Mouse (Mus musculus) layer of hippocampus, postnatal 10 days (tissue): Measurements from ENCODE around the gene Lrrc1. TPM values are rescaled to one million over a fixed set of nuclear protein-coding genes. Genes with fewer than 3 reads are reported as not detected.

ENCODE experiments used
- DNase-seq, 2 experiments: peaks; one replicate each; pipeline ENCODE4 v3.0.0; 2021; ENCODE audit warnings: low spot score in 2 of 2
- total RNA-seq, 2 experiments: library from RNA; stranded (reverse); gene quantifications; 2 replicates each; pipeline ENCODE4 v1.2.3; 2021

Gene Lrrc1
- total RNA-seq, 2 experiments from 2014 or later: 7.4 to 9.2 TPM

DNA sequence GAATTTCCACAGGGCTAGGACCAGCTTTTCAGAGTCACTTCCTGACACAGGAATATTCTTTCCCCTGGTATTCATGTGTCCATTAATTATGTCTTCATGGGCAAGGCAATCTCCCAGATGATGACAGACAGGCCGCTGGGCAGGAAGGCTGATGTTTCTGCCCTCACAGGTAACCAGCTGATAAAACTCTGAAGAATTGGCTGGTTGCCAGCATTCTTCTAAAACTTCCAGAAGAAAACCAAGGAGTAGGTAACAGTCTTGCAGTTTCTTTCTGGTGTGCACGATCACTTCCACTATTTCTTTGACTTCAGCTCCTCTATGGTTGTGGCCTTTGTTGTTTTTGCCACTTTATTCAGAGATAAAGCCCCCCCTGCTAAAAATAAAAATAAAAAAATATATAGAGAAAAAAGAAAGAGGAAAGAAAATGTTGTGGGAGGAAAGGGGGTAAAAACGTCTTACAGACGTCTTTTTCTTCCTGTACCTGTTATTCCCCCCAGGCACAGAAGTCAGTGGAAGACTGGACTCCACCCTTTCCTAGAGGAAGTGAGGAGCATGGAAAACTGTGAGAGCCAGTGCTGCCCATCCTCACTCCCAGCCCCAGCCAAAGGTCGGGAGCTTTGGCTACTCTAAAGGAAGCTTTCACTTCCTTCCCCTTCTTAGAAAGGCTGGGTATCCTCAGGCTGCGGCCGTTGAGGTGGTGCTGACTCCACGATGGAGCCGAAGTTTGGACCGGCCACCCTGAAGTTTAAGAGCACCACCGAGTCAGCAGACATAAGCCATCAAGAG, 115.2 kb downstream of the Lrrc1 start:
- DNase-seq: no peak

DNA sequence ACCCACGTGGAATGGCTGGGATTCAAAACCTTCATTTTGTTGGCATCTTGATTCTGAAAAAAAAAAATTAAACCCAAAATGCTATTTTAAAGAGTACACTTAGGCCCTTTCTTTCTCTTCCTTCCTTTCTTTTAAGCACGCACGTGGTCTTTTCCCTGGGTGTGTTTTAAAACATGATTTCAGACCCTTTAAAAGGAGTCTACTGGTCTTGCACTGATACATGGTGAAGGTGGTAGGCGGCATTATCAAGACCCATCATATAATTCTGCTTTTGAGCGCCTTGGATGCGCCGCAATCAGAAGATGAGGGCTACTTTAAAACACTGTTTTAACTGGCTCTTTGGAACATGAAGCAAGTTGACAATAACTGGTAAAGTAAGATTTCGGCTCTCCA, 115.9 kb downstream of the Lrrc1 start:
- DNase-seq: no peak

- no peak for DNase-seq
Observed at GRCm38 (mm10) chr9:77428115-77428747, 116.4 kb downstream of the Lrrc1 start.

GRCm38 (mm10) chr9:77427292-77428114, 117.2 kb downstream of the Lrrc1 start:
- DNase-seq: no peak

DNA sequence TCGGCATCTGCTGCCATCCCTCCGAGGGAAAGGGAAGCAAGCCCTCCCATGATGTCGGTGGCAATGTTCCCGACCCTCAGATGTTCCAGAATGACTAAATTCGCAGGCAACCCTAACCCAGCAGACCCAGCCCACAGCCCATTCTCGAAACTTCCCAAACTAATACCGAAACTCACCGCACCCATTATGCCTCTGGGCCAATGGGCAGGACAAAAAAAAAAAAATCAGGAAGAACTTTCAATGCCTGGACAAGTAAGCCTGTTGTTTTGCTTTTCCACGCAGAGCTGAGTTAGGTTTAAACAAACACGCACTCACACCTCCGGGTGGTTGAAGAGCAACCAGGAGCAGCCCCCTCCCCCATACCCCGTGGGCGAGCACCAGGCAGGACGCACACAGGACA, 118.6 kb downstream of the Lrrc1 start:
- no peak for DNase-seq

DNA sequence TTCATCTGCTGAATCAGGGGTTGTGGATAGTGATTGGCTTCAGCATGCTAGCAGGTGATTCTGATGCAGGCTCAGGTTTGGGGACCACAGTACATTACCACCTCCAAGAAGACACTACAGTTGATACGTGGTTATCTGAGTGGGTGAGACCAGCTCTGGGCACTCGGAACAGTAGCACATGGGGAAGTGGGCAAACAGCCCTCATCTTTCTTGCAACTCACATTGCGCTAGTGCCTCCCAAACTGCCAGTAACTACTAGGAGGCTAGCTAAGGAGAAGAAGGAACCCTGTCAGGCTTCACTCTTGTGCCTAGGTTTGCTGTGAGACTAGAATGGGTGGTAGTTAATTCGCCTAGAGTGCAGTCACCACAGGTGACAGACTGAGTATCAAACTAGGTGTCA, 119.1 kb downstream of the Lrrc1 start:
- no peak for DNase-seq

- DNase-seq: no peak
Observed at GRCm38 (mm10) chr9:77420200-77420585, 124.5 kb downstream of the Lrrc1 start.

GRCm38 (mm10) chr9:77419501-77420199, 125.0 kb downstream of the Lrrc1 start:
- no peak for DNase-seq

DNA sequence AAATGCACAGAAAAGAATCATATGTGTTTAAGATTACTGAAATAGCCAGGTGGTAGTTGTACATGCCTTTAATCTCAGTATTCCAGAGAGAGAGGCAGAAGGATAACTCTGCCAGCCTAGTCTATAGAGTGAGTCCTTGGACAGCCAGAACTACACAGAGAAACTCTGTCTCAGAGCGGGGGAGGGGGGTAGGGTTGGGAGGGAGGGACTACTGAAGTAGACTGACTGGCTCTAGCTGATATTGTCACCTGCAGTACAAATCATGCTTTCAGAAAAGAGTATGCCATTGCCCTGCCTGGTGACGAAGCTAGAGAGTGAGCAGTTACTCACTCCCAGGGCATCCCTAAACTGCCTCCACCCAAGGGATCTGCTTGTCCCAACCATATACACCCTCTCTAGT, 125.9 kb downstream of the Lrrc1 start:
- no peak for DNase-seq

DNA sequence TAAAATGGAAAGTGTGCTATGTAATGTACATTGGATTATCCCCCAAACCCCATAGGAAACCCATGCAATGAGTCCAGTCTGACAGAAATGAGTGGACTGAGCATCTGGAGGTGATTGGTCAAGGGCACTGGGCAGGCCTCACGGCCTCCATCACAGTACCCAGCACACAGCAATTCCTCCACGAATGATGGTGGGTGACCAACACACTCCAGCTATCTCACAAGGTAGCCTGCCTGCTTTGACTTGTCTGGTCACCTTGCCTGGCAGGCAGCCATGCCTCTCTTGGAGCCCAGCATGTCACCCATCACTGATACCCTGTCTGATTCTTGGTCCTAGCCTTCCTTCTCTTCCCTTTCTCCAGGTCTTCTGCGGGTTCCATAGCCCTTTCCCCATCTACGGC, 128.2 kb downstream of the Lrrc1 start:
- no peak for DNase-seq

DNA sequence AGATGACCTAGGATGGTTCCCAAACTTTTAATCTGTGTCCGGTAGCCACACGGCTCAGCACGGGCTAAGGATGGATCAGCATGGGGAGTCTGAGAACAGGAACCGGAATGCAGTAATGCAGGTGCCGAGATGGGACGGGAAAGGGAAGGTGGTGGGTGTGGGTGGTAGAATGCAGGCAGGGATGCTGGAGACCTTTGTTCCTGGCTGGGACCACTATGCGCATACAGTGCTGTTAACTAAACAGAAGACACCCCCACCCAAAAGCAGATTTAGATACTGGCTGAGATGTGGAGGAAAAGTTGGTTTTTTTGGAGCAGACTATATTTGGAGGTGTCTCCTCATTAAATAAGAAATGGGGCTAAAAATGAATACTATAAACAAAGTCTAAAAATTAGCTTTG, 128.7 kb downstream of the Lrrc1 start:
- no peak for DNase-seq

DNA sequence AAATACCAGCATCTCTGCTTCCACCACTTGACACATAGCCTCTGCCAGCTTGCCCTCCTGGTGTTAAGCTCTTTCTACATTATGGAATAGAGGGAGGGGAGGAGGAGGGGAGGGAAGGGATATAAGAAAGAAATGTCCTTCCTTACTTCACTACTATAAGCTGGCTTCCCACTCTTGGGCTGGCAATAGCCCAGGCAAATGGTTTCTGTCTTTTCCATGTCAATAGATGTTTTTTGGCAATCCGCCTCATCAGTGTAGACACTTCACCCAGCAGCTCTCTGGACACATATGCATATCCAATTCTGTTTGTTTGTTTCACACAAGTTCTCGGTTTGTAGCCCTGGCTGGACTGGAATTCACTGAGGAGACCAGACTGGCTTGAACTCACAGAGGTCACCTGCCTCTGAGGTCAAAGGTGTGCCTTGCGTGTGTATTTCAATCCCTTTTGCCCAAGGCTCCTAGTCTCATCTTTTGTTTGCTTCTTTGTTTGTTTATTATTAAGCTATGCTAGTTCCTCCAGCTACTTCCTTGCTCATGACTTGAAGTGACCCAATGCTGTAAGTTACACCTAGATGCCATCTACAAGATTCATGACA, 132.7 kb downstream of the Lrrc1 start:
- no peak for DNase-seq

DNA sequence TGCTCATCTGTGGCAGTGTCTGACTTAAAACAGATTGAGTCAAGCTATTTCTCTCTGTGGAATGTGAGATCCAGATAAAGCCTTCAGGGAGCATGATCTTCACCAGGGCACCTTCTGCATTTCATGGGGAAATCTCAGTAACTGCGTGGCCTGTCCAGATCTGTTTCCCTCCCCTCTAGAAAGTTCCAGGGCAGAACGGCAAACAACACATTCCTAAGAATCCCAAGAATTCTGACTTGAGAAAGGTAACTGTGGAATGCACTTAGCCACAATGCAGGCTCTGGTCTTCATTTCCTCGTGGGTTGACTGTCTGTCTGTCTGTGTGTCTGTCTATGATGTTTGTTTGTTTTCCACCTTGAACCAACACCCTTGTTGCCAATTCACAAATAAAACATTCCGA, 133.7 kb downstream of the Lrrc1 start:
- no peak for DNase-seq

DNA sequence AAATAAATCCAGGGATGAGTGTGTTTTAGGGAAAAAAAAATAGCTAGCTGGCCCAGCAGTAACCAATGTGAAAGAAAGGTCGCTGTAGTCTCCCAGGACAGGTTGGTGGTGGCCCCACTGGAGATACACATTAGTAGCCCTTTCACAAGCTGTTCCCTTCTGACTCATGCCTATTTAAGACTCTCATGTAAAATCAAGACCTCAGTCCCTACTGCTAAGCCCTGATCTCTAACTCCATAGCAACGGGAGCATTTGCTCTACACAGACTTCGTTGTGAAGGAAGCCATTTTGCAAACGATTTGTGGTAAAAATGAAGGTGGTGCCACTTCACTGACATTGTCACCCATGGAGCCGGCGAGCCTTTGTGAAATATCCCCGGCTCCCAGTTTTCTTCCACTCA, 134.1 kb downstream of the Lrrc1 start:
- DNase-seq: no peak

DNA sequence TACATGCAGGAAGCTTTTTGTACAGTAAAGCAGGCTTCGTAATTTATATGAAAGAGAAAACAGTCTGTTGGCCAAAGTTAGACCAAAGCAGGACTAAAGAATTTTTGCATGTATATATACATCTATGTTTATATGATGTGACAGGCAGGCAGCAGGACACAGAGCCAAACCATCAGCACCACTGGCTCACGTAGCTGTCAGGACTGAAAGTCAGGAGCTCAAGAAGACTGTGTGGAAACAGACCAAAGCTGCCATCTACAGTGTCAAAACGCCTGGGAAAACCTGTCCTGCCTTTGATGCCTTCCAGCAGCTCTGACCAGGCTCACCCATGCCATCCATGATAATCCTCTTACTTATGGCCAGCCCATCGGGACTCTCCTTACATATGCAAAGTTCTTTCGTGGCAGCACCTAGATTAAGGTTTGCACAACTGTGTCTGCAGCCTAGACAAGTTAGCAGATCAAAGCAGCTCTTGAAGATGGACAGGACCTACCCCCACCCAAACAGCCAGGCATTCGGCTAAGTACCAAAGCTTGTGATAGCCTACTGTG, 136.5 kb downstream of the Lrrc1 start:
- no peak for DNase-seq

GRCm38 (mm10) chr9:77406906-77407305, 137.8 kb downstream of the Lrrc1 start:
- DNase-seq: peak; percentile 35 to 37

GRCm38 (mm10) chr9:77404458-77404857, 140.2 kb downstream of the Lrrc1 start:
- DNase-seq: no peak

- DNase-seq: no peak
Observed at GRCm38 (mm10) chr9:77403961-77404360, 140.7 kb downstream of the Lrrc1 start.

DNA sequence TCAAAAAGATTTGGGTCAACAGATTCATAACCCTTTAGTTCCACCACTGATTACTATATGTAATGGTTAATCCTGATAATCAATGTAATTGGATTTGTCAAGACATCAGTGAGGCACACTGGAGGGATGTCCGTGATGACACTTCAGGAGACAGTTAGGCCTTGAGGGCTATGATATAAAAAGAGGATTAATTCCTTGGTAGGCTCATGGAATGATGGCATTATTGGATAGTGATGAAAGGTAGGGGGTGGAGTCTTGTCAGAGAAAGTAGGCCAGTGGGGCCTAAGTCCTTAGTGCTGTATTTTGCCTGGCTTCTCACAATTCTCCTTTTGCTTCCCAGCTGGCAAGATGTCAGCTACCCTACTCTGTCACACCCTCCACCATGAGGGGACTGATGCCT, 141.7 kb downstream of the Lrrc1 start:
- DNase-seq: no peak

GRCm38 (mm10) chr9:77399801-77400200, 144.9 kb downstream of the Lrrc1 start:
- no peak for DNase-seq
